Mouse (Mus musculus) hindbrain, embryonic 14.5 days (tissue): ENCODE results near the gene Zfp275. TPM values are rescaled to one million over a fixed set of nuclear protein-coding genes. Genes with fewer than 3 reads are reported as not detected.
"Not testable (repeated sequence)": the region's sequence is repeated elsewhere in the genome, so short reads cannot be mapped to it uniquely, and the experiment has no call there.

ENCODE experiments used
- ATAC-seq: fragments of 200-750 bp; cut with Nextera tagmentation; 2 replicates; pipeline ENCODE4 v1.8.0; 2017; ENCODE audit warnings: moderate number of reproducible peaks, mild to moderate bottlenecking, moderate TSS enrichment, moderate library complexity; ENCODE audit not compliant: low FRiP score
- DNase-seq: peaks from one replicate; pipeline ENCODE4 v3.0.0-alpha.2; 2015; ENCODE audit warnings: low spot score
- H3K27ac ChIP-seq: fragments of 300-500 bp; sonication (generic); 2 replicates; pipeline ENCODE4 v1.5.1; 2014; ENCODE audit warnings: mild to moderate bottlenecking, moderate library complexity
- H3K27me3 ChIP-seq: fragments of 300-500 bp; sonication (generic); 2 replicates; pipeline ENCODE4 v1.6.1; 2014; ENCODE audit warnings: mild to moderate bottlenecking, low read length, mixed read lengths; ENCODE audit not compliant: control insufficient read depth, insufficient read depth
- H3K36me3 ChIP-seq: fragments of 300-500 bp; sonication (generic); replicated peaks from 2 replicates; pipeline ENCODE4 v1.6.1; 2014; ENCODE audit not compliant: control insufficient read depth, insufficient read depth
- H3K4me1 ChIP-seq: fragments of 300-500 bp; sonication (generic); replicated peaks from 2 replicates; pipeline ENCODE4 v1.6.1; 2014; ENCODE audit warnings: antibody characterized with exemption, low read length, mixed read lengths; ENCODE audit not compliant: control insufficient read depth, insufficient read depth
- H3K4me2 ChIP-seq: fragments of 300-500 bp; sonication (generic); replicated peaks from 2 replicates; pipeline ENCODE4 v1.6.1; 2014; ENCODE audit warnings: mild to moderate bottlenecking, moderate library complexity
- H3K4me3 ChIP-seq: fragments of 300-500 bp; sonication (generic); replicated peaks from 2 replicates; pipeline ENCODE4 v1.5.1; 2014; ENCODE audit warnings: mild to moderate bottlenecking, low read length
- H3K9ac ChIP-seq: fragments of 300-500 bp; sonication (generic); 2 replicates; pipeline ENCODE4 v1.6.1; 2014
- H3K9me3 ChIP-seq: fragments of 300-500 bp; sonication (generic); 2 replicates; pipeline ENCODE4 v1.6.1; 2016; ENCODE audit warnings: low read length; ENCODE audit not compliant: control insufficient read depth
- WGBS: fragments of 180-500 bp; shearing (Covaris S2); extraction: QIAGEN DNeasy Blood & Tissue Kit; methylation state at CpG from one replicate; pipeline ENCODE4 v1.1.7; 2014; 5-methylcytosine and 5-hydroxymethylcytosine counted together
- polyA plus RNA-seq: library from polyadenylated mRNA; unstranded; fragments of >200 nt; fragmentation: Nextera tagmentation; extraction: Ambion mirVana; gene quantifications from 2 replicates; pipeline ENCODE4 v1.2.1, GENCODE M21; 2014

Gene Zfp275
- polyA plus RNA-seq, 1 experiment from 2014 or later: 12.1 TPM

GRCm38 (mm10) chrX:73396446-73396845 lies 54.0 kb downstream of the Zfp275 start:
- Histone ChIP-seq H3K4me1 (no peaks in the 10 kb centered on the region), H3K4me2 (no peak overlapping the region), H3K4me3 (no peak overlapping the region), H3K9ac (no peak overlapping the region), H3K36me3 (no peaks in the 10 kb centered on the region), H3K27ac (no peak overlapping the region), H3K27me3 (no peaks in the 10 kb centered on the region), H3K9me3 (no peaks in the 10 kb centered on the region)
- no peak for ATAC-seq
- WGBS: 67% methylated on average over 1 of the region's 1 CpGs
- no peak for DNase-seq

- not testable (repeated sequence) for ATAC-seq, DNase-seq, H3K4me1 ChIP-seq, H3K36me3 ChIP-seq, H3K27ac ChIP-seq, H3K27me3 ChIP-seq, H3K9me3 ChIP-seq, H3K4me3 ChIP-seq, H3K9ac ChIP-seq, H3K4me2 ChIP-seq
- WGBS: 69% methylated on average over 1 of the region's 2 CpGs
Measured at GRCm38 (mm10) chrX:73398636-73399035, 56.2 kb downstream of the Zfp275 start, which contains the start of gene Gm18336. Gm18336 (minus strand) TSS chrX:73398736.

GRCm38 (mm10) chrX:73400951-73401350 lies 58.5 kb downstream of the Zfp275 start:
- WGBS: 86% methylated on average over 20 of the region's 20 CpGs
- DNase-seq (no peak), ATAC-seq (no peak)
- H3K36me3 ChIP-seq: no peaks in the 10 kb centered on the region
- H3K4me2 ChIP-seq: no peak overlapping the region
- H3K4me1 ChIP-seq: no peaks in the 10 kb centered on the region
- H3K9ac ChIP-seq: no peak overlapping the region
- H3K4me3 ChIP-seq: no peak overlapping the region
- H3K9me3 ChIP-seq: no peaks in the 10 kb centered on the region
- H3K27ac ChIP-seq: no peak overlapping the region
- H3K27me3 ChIP-seq: no peaks in the 10 kb centered on the region

- no peak overlapping the region for H3K27ac ChIP-seq
- H3K27me3 ChIP-seq: no peaks in the 10 kb centered on the region
- no peak overlapping the region for H3K4me2 ChIP-seq
- ATAC-seq (no peak), DNase-seq (no peak)
- H3K4me3 ChIP-seq: no peak overlapping the region
- H3K36me3 ChIP-seq: no peaks in the 10 kb centered on the region
- no peaks in the 10 kb centered on the region for H3K9me3 ChIP-seq
- H3K4me1 ChIP-seq: no peaks in the 10 kb centered on the region
- no peak overlapping the region for H3K9ac ChIP-seq
- WGBS: 95% methylated on average over 12 of the region's 12 CpGs
Measured at GRCm38 (mm10) chrX:73401616-73402015, 59.2 kb downstream of the Zfp275 start.

Other genes with a start within 250 kb of the Zfp275 start
- gene Xlr3a, start 245.5 kb upstream of the Zfp275 start, polyA plus RNA-seq: 4.8 and 7.7 TPM in 2 replicates
- 0.31 and 0.80 TPM in 2 replicates for gene Gm14685, start 225.6 kb upstream of the Zfp275 start, polyA plus RNA-seq
- not detected in 2 replicates for gene Xlr5b, start 193.8 kb upstream of the Zfp275 start, polyA plus RNA-seq
- 0.59 TPM in 1 of 2 replicates, not detected in the other for gene DXBay18, start 193.2 kb upstream of the Zfp275 start, polyA plus RNA-seq
- gene Spin2d, start 165.6 kb upstream of the Zfp275 start, polyA plus RNA-seq: not detected in 2 replicates
- gene Xlr3b, start 150.4 kb upstream of the Zfp275 start, polyA plus RNA-seq: 21.1 and 42.4 TPM in 2 replicates
- gene Xlr4b, start 128.3 kb upstream of the Zfp275 start, polyA plus RNA-seq: 0.38 and 0.63 TPM in 2 replicates
- 30.2 and 31.4 TPM in 2 replicates for gene F8a, start 114.3 kb upstream of the Zfp275 start, polyA plus RNA-seq
- 0.16 and 0.30 TPM in 2 replicates for gene Xlr4c, start 99.5 kb upstream of the Zfp275 start, polyA plus RNA-seq
- gene Xlr3c, start 77.2 kb upstream of the Zfp275 start, polyA plus RNA-seq: 0.23 and 0.46 TPM in 2 replicates
- not detected in 2 replicates for gene Xlr5a, start 49.6 kb upstream of the Zfp275 start, polyA plus RNA-seq
- gene Xlr5c, start 49.6 kb upstream of the Zfp275 start, polyA plus RNA-seq: not detected in 2 replicates
- not detected in 2 replicates for gene Gm45015, start 5.8 kb upstream of the Zfp275 start, polyA plus RNA-seq
- not detected in 2 replicates for gene Gm18336, start 56.1 kb downstream of the Zfp275 start, polyA plus RNA-seq
- 1.1 and 1.5 TPM in 2 replicates for gene Zfp92, start 68.5 kb downstream of the Zfp275 start, polyA plus RNA-seq
- gene Trex2, start 92.7 kb downstream of the Zfp275 start, polyA plus RNA-seq: not detected in 2 replicates
- gene Haus7, start 116.4 kb downstream of the Zfp275 start, polyA plus RNA-seq: 59.8 and 66.9 TPM in 2 replicates
- gene Bgn, start 141.0 kb downstream of the Zfp275 start, polyA plus RNA-seq: 35.0 and 40.7 TPM in 2 replicates
- gene Atp2b3, start 160.5 kb downstream of the Zfp275 start, polyA plus RNA-seq: 8.4 and 9.5 TPM in 2 replicates